Mouse (Mus musculus) left cerebral cortex, adult 9 months (tissue): ENCODE data around the gene Olfr971.
"Not testable (repeated sequence)": the region's sequence is repeated elsewhere in the genome, so short reads cannot be mapped to it uniquely, and the experiment has no call there.

Experiments
- DNase-seq, 2 experiments: peaks; one replicate each; pipeline ENCODE4 v3.0.0; 2022; ENCODE audit warnings: low spot score in 2 of 2

Gene Olfr971

GRCm38 (mm10) chr9:39836576-39836975, at the start of gene Olfr971:
TSS of gene Olfr971 (plus strand) at chr9:39836876.
- not testable (repeated sequence) for DNase-seq

GRCm38 (mm10) chr9:39790558-39790957, 46.1 kb upstream of the Olfr971 start, which contains the start of gene Olfr969:
TSS of gene Olfr969 (plus strand) at chr9:39790945.
- no peak for DNase-seq

GRCm38 (mm10) chr9:39808560-39808959, 28.1 kb upstream of the Olfr971 start, which contains the start of gene Olfr970:
TSS of gene Olfr970 (plus strand) at chr9:39808860.
- DNase-seq = no peak

- DNase-seq = no peak
Measured at GRCm38 (mm10) chr9:39866122-39866521, 29.4 kb downstream of the Olfr971 start, which contains the start of gene Olfr972. TSS of gene Olfr972 (plus strand) at chr9:39866422.

GRCm38 (mm10) chr9:39871986-39872385, 35.3 kb downstream of the Olfr971 start:
- DNase-seq = not testable (repeated sequence)

- DNase-seq = not testable (repeated sequence)
Measured at GRCm38 (mm10) chr9:39877541-39878396, 41.1 kb downstream of the Olfr971 start.
